Mouse (Mus musculus) G1E (cell line): ENCODE data around the gene Herc4.

ENCODE experiments used
- CTCF ChIP-seq: IDR thresholded peaks from 2 replicates; pipeline ENCODE4 v1.5.1; 2012; ENCODE audit warnings: low read depth, low read length, inconsistent platforms, mixed read lengths
- GATA1 ChIP-seq: IDR thresholded peaks from 2 replicates; pipeline ENCODE4 v1.6.1; 2012; ENCODE audit warnings: borderline replicate concordance, low read length, inconsistent platforms, mixed read lengths
- GATA2 ChIP-seq: IDR thresholded peaks from 2 replicates; pipeline ENCODE4 v1.6.1; 2012; ENCODE audit warnings: low read depth, low read length, inconsistent platforms, borderline replicate concordance
- POLR2AphosphoS5 ChIP-seq: IDR thresholded peaks from 2 replicates; pipeline ENCODE4 v1.6.1; 2012; ENCODE audit warnings: low read depth, low read length, inconsistent platforms; ENCODE audit not compliant: insufficient replicate concordance
- TAL1 ChIP-seq: conservative IDR thresholded peaks from 2 replicates; pipeline ENCODE4 v1.6.1; 2012; ENCODE audit warnings: low read depth, low read length, inconsistent platforms, mixed read lengths

DNA sequence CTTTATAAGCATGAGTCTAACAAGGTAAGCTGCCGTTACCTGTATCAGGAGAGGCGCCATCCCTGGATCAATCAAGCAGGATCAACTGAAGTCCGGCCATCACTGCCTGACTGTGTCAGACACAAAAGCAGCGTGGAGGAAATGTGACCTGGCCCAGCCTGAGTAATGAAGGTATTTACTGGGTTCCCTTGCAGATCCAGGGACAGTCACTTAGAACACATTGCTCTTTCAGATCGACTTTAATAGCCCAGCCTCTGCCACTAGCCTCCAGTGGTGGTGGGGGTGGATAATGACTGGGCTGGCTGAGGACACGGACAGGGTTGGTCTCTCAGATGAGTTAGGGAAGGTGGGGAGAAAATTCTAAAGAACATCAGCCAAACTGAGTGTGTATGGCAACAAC is 34.7 kb upstream of the Herc4 start:
- TF ChIP-seq CTCF = no peak
- no peak for TF ChIP-seq TAL1
- no peak for TF ChIP-seq GATA2
- TF ChIP-seq GATA1 = no peak
- TF ChIP-seq POLR2AphosphoS5 = no peak
